Mouse (Mus musculus): ENCODE data around the gene Fgfr2. TPM values are rescaled to one million over a fixed set of nuclear protein-coding genes. Genes with fewer than 3 reads are reported as not detected.

Gene Fgfr2
- polyA plus RNA-seq, 1 experiment, result 14.7 TPM

GRCm38 (mm10) chr7:131371470-131371860 lies 1751.7 kb downstream of the Fgfr2 start:
- 2% methylated on average over 9 of the region's 9 CpGs for WGBS
- Histone ChIP-seq H3K36me3 (ENCODE audit: control insufficient read depth, insufficient read depth, low read length) (peaks cover 6% of the 10 kb centered on the region), H3K4me3 (ENCODE audit: low read depth, low read length) (peak overlapping the region; percentile 84), H3K4me1 (ENCODE audit: control insufficient read depth, insufficient read depth, insufficient read length, low read length) (no peaks in the 10 kb centered on the region), H3K27ac (ENCODE audit: insufficient read depth, low read depth, low read length) (peak overlapping the region; percentile 79; the same call in 1 of the 2 replicates), H3K27me3 (ENCODE audit: control insufficient read depth, insufficient read depth, low read length) (no peaks in the 10 kb centered on the region)
- TF ChIP-seq CTCF (IDR thresholded peaks at IDR 0.05; ENCODE audit: extremely low read depth, insufficient read length, insufficient replicate concordance, low read depth, low read length) (no peak), POLR2A (IDR thresholded peaks at IDR 0.05; ENCODE audit: low read depth, low read length) (no peak)

DNA sequence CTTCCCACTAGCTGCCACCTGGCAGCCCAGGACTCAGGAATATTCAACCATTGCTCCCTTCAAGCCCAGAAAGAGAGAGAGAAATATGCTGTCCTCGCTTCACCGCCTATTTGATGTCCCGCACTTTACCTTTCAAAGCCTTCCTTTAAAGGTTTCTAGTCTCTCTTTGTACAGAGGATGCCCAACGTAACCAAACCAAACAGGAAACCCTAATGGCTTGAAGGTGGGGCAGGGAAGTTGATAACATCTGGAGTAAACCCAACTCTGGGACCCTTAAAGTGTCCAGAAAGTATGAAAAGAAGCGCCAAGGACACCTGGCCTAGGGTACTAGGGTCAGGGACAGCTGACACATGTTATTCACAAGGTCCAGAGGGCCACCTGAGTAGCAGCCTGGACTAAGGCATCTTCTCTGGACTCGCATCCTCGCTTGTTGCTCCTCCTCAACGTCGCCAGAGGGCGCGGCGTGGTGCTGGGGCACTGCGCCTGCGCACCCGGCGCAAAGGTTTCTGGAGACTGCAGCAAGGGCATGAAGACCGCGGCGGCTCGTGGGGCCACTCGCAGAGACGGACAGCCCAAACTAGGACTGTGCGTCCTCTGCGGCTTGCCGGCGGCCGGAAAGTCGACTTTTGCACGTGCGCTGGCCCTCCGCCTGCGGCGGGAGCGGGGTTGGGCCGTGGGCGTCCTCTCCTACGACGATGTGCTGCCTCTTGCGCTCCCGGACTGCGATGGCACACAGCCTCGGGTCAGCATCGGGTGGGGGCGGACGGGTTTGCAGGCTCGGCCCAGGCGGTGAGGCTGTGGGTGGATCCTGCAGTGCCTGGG lies 1752.3 kb downstream of the Fgfr2 start, which contains the start of gene Pstk:
Gene Pstk (plus strand): TSS at position 494 of the 822 bp plus-strand sequence.
- H3K4me3 ChIP-seq (ENCODE audit: low read depth, low read length), result peak within 1 kb of the TSS; percentile 84
- H3K27me3 ChIP-seq (ENCODE audit: control insufficient read depth, insufficient read depth, low read length), result no peaks in the 10 kb centered on the region
- peak within 1 kb of the TSS; percentile 79 for H3K27ac ChIP-seq (ENCODE audit: insufficient read depth, low read depth, low read length)
- peak; percentile 78; the same call in 1 of the 2 replicates for TF ChIP-seq CTCF (IDR thresholded peaks at IDR 0.05; ENCODE audit: extremely low read depth, insufficient read length, insufficient replicate concordance, low read depth, low read length)
- TF ChIP-seq POLR2A (IDR thresholded peaks at IDR 0.05; ENCODE audit: low read depth, low read length), result peak; percentile 91
- H3K36me3 ChIP-seq (ENCODE audit: control insufficient read depth, insufficient read depth, low read length), result peaks cover 6% of the 10 kb centered on the region
- H3K4me1 ChIP-seq (ENCODE audit: control insufficient read depth, insufficient read depth, insufficient read length, low read length), result no peaks in the 10 kb centered on the region
- WGBS, result 4% methylated on average over 47 of the region's 47 CpGs

- Histone ChIP-seq H3K4me3 (ENCODE audit: low read depth, low read length) (no peak overlapping the region), H3K4me1 (ENCODE audit: control insufficient read depth, insufficient read depth, insufficient read length, low read length) (peaks cover 8% of the 10 kb centered on the region; the same call in 1 of the 2 replicates), H3K27ac (ENCODE audit: insufficient read depth, low read depth, low read length) (peak overlapping the region; percentile 20; the same call in 1 of the 2 replicates), H3K27me3 (ENCODE audit: control insufficient read depth, insufficient read depth, low read length) (no peaks in the 10 kb centered on the region), H3K36me3 (ENCODE audit: control insufficient read depth, insufficient read depth, low read length) (0 out of 2 replicates have a peak, but pooled peaks cover 1% of the 10 kb centered on the region)
- WGBS, result 36% methylated on average over 8 of the region's 8 CpGs
- TF ChIP-seq POLR2A (IDR thresholded peaks at IDR 0.05; ENCODE audit: low read depth, low read length) (no peak), CTCF (IDR thresholded peaks at IDR 0.05; ENCODE audit: extremely low read depth, insufficient read length, insufficient replicate concordance, low read depth, low read length) (no peak)
These were observed 1759.0 kb downstream of the Fgfr2 start for GRCm38 (mm10) chr7:131364131-131364530.

- peak within 1 kb of the TSS; percentile 96 for H3K4me3 ChIP-seq (ENCODE audit: low read depth, low read length)
- no peaks in the 10 kb centered on the region for H3K27me3 ChIP-seq (ENCODE audit: control insufficient read depth, insufficient read depth, low read length)
- TF ChIP-seq POLR2A (IDR thresholded peaks at IDR 0.05; ENCODE audit: low read depth, low read length), result peak; percentile 55
- TF ChIP-seq CTCF (IDR thresholded peaks at IDR 0.05; ENCODE audit: extremely low read depth, insufficient read length, insufficient replicate concordance, low read depth, low read length), result no peak
- peaks cover 8% of the 10 kb centered on the region; the same call in 1 of the 2 replicates for H3K4me1 ChIP-seq (ENCODE audit: control insufficient read depth, insufficient read depth, insufficient read length, low read length)
- peak within 1 kb of the TSS; percentile 84 for H3K27ac ChIP-seq (ENCODE audit: insufficient read depth, low read depth, low read length)
- under 1% methylated on average over 55 of the region's 55 CpGs for WGBS
- H3K36me3 ChIP-seq (ENCODE audit: control insufficient read depth, insufficient read depth, low read length), result peaks cover 9% of the 10 kb centered on the region
These were observed 1760.4 kb downstream of the Fgfr2 start, which contains the start of gene 2310057M21Rik for GRCm38 (mm10) chr7:131362615-131363300. Gene 2310057M21Rik, minus strand, starts transcription at chr7:131362759.

GRCm38 (mm10) chr7:131362269-131362614 lies 1760.9 kb downstream of the Fgfr2 start:
- peaks cover 8% of the 10 kb centered on the region; the same call in 1 of the 2 replicates for H3K4me1 ChIP-seq (ENCODE audit: control insufficient read depth, insufficient read depth, insufficient read length, low read length)
- under 1% methylated on average over 34 of the region's 35 CpGs for WGBS
- peak overlapping the region; percentile 96 for H3K4me3 ChIP-seq (ENCODE audit: low read depth, low read length)
- H3K27ac ChIP-seq (ENCODE audit: insufficient read depth, low read depth, low read length), result peak overlapping the region; percentile 78
- peaks cover 12% of the 10 kb centered on the region for H3K36me3 ChIP-seq (ENCODE audit: control insufficient read depth, insufficient read depth, low read length)
- TF ChIP-seq CTCF (IDR thresholded peaks at IDR 0.05; ENCODE audit: extremely low read depth, insufficient read length, insufficient replicate concordance, low read depth, low read length) (no peak), POLR2A (IDR thresholded peaks at IDR 0.05; ENCODE audit: low read depth, low read length) (no peak)
- H3K27me3 ChIP-seq (ENCODE audit: control insufficient read depth, insufficient read depth, low read length), result no peaks in the 10 kb centered on the region

GRCm38 (mm10) chr7:131356105-131356504 lies 1767.0 kb downstream of the Fgfr2 start:
- TF ChIP-seq POLR2A (IDR thresholded peaks at IDR 0.05; ENCODE audit: low read depth, low read length) (no peak), CTCF (IDR thresholded peaks at IDR 0.05; ENCODE audit: extremely low read depth, insufficient read length, insufficient replicate concordance, low read depth, low read length) (no peak)
- 94% methylated on average over 13 of the region's 13 CpGs for WGBS
- Histone ChIP-seq H3K4me3 (ENCODE audit: low read depth, low read length) (no peak overlapping the region), H3K27ac (ENCODE audit: insufficient read depth, low read depth, low read length) (no peak overlapping the region), H3K4me1 (ENCODE audit: control insufficient read depth, insufficient read depth, insufficient read length, low read length) (no peaks in the 10 kb centered on the region), H3K36me3 (ENCODE audit: control insufficient read depth, insufficient read depth, low read length) (peaks cover 34% of the 10 kb centered on the region), H3K27me3 (ENCODE audit: control insufficient read depth, insufficient read depth, low read length) (no peaks in the 10 kb centered on the region)

Measured in small intestine, adult 2 months (tissue).